8 mouse cellular contexts compared by ENCODE assay signal in the genomic region with DNA sequence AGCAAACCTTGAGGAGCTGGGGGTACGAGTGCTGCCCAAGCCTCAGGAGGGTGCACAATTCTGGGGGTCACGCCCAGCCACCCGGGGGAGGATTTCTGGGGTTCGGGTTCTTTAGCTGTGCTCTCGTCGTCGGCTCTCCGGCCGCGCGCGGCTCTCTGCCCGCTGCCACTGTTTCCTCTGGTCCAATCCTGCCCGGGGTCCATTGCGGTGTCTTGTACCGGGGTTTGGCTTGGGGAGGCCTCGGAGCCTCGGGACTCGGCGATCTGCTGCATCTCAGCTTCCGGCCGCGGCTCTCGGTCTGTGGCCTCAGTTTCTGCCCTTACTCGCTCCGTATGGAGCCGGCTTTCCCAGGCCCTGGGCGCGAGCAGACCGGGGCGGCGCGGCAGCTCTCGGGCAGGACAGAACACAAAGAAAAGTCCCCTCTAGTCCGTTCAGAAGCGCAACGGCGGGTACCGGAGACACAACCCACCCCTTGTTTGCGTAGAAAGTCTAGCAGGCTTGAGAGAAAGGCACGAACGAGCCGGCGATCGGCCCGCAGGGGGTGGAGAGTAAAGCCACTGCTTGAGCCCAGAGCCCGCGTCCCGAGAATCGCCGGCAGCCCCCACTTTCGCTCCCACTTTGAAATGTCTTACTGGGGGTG. TPM values are rescaled to one million over a fixed set of nuclear protein-coding genes. Genes with fewer than 3 reads are reported as not detected.
A peak's percentile ranks its signal among the peaks of the same experiment; 100 is the strongest.
DNase-seq lines count a peak whose midpoint lies in the region; ATAC-seq and TF ChIP-seq lines count a peak whose summit lies in the region.

No protein-coding gene starts in this region.

- no peaks in the 10 kb centered on the region for H3K9me3 ChIP-seq in E14TG2a.4 (ENCODE audit: low read length)
- H3K9me3 ChIP-seq in heart, embryonic 16.5 days (replicated peaks; ENCODE audit: control insufficient read depth, low read length), result no peaks in the 10 kb centered on the region
- H3K9me3 ChIP-seq in limb, embryonic 11.5 days (ENCODE audit: control insufficient read depth, low read length), result no peaks in the 10 kb centered on the region

- H3ac ChIP-seq in myocyte (ENCODE audit: control insufficient read depth, insufficient read length), result peak overlapping the region; percentile 94

- peak overlapping the region; percentile 99 for H3K9ac ChIP-seq in heart, embryonic 16.5 days (ENCODE audit: low read length)
- peak overlapping the region; percentile 98 for H3K9ac ChIP-seq in limb, embryonic 11.5 days (ENCODE audit: low read length)

- H3K79me2 ChIP-seq in myocyte (ENCODE audit: control insufficient read depth, insufficient read depth), result peaks cover 67% of the 10 kb centered on the region

- no peak for TF ChIP-seq CTCF in E14TG2a.4 (conservative IDR thresholded peaks at IDR 0.05; ENCODE audit: low read length)
- TF ChIP-seq CTCF in cortical plate, adult 2 months (IDR thresholded peaks at IDR 0.05; ENCODE audit: extremely low read depth, insufficient read depth, low read length), result no peak

- no peak for TF ChIP-seq POLR2A in cortical plate, adult 2 months (IDR thresholded peaks at IDR 0.05; ENCODE audit: extremely low read depth, insufficient read depth, low read length)
- peak; percentile 19 for TF ChIP-seq POLR2A in myocyte (IDR thresholded peaks at IDR 0.05; ENCODE audit: insufficient read length, low read depth)

- ATAC-seq in heart, embryonic 16.5 days (replicated peaks; ENCODE audit: extremely low read depth, insufficient read depth, low FRiP score), result no peak
- ATAC-seq in limb, embryonic 11.5 days (ENCODE audit: insufficient number of reproducible peaks, low FRiP score, low TSS enrichment, low read depth), result no peak

- peak overlapping the region; percentile 90 for H3K4me2 ChIP-seq in heart, embryonic 16.5 days (ENCODE audit: low read depth, low read length)
- peak overlapping the region; percentile 99 for H3K4me2 ChIP-seq in limb, embryonic 11.5 days (ENCODE audit: low read depth, severe bottlenecking)
- peak overlapping the region; percentile 100 for H3K4me2 ChIP-seq in myocyte (ENCODE audit: low read depth)

- H3K4me1 ChIP-seq in E14TG2a.4 (replicated peaks; ENCODE audit: low read depth, low read length), result peaks cover 55% of the 10 kb centered on the region
- H3K4me1 ChIP-seq in cortical plate, adult 2 months (ENCODE audit: control insufficient read depth, insufficient read depth, low read length), result peaks cover 2% of the 10 kb centered on the region
- peaks cover 23% of the 10 kb centered on the region for H3K4me1 ChIP-seq in heart, embryonic 16.5 days (ENCODE audit: control insufficient read depth, insufficient read depth, low read length)
- H3K4me1 ChIP-seq in limb, embryonic 11.5 days (ENCODE audit: control insufficient read depth, insufficient read depth, low read length), result peaks cover 27% of the 10 kb centered on the region

- H3K27me3 ChIP-seq in E14TG2a.4 (ENCODE audit: insufficient read depth, low read length), result peaks cover 24% of the 10 kb centered on the region
- H3K27me3 ChIP-seq in heart, embryonic 16.5 days (ENCODE audit: control insufficient read depth, insufficient read depth, low read length), result no peaks in the 10 kb centered on the region
- H3K27me3 ChIP-seq in limb, embryonic 11.5 days (ENCODE audit: control insufficient read depth, insufficient read depth, low read length), result no peaks in the 10 kb centered on the region
- H3K27me3 ChIP-seq in myocyte (ENCODE audit: control insufficient read depth, insufficient read depth, insufficient read length), result no peaks in the 10 kb centered on the region

- peak overlapping the region; percentile 92 for H3K4me3 ChIP-seq in E14TG2a.4 (replicated peaks; ENCODE audit: low read length)
- peak overlapping the region; percentile 85 for H3K4me3 ChIP-seq in cortical plate, adult 2 months (ENCODE audit: insufficient read depth, low read length)
- peak overlapping the region; percentile 73 for H3K4me3 ChIP-seq in heart, embryonic 16.5 days (ENCODE audit: low read length)
- peak overlapping the region; percentile 97 for H3K4me3 ChIP-seq in limb, embryonic 11.5 days (ENCODE audit: low read depth, low read length)
- H3K4me3 ChIP-seq in myocyte, result peak overlapping the region; percentile 84

- under 1% methylated on average over 52 of the region's 52 CpGs for WGBS in heart, embryonic 16.5 days
- under 1% methylated on average over 52 of the region's 52 CpGs for WGBS in limb, embryonic 11.5 days

- H3K36me3 ChIP-seq in E14TG2a.4 (ENCODE audit: insufficient read depth, low read length), result peaks cover 11% of the 10 kb centered on the region
- H3K36me3 ChIP-seq in heart, embryonic 16.5 days (ENCODE audit: control insufficient read depth, insufficient read depth), result no peaks in the 10 kb centered on the region
- H3K36me3 ChIP-seq in limb, embryonic 11.5 days (ENCODE audit: control insufficient read depth, insufficient read depth, low read length), result no peaks in the 10 kb centered on the region
- H3K36me3 ChIP-seq in myocyte (ENCODE audit: control insufficient read depth, insufficient read depth), result no peaks in the 10 kb centered on the region

- peak; percentile 65 for DNase-seq in gastrocnemius, postnatal 10 days
- no peak for DNase-seq in gastrocnemius, adult 18-20 months (ENCODE audit: low spot score)
- DNase-seq in limb, embryonic 11.5 days (ENCODE audit: low spot score), result no peak
- peak; percentile 74 for DNase-seq in yolk sac, embryonic 10.5 days (ENCODE audit: low spot score)

- H3K27ac ChIP-seq in cortical plate, adult 2 months (ENCODE audit: insufficient read depth, low read length), result peak overlapping the region; percentile 96
- H3K27ac ChIP-seq in heart, embryonic 16.5 days (ENCODE audit: low read length), result peak overlapping the region; percentile 85
- peak overlapping the region; percentile 95 for H3K27ac ChIP-seq in limb, embryonic 11.5 days (replicated peaks; ENCODE audit: low read depth, low read length)

TF ChIP-seq in myocyte, 11 proteins besides CTCF, POLR2A, EP300 and RAD21:
- TF ChIP-seq USF1 (IDR thresholded peaks at IDR 0.05; ENCODE audit: low read depth) (no peak), E2F4 (IDR thresholded peaks at IDR 0.05; ENCODE audit: insufficient read depth) (no peak), SRF (IDR thresholded peaks at IDR 0.05; ENCODE audit: control insufficient read depth, insufficient read length, low read depth) (no peak), TCF12 (IDR thresholded peaks at IDR 0.05; ENCODE audit: insufficient read depth, poor library complexity, severe bottlenecking) (no peak), MYOD1 (IDR thresholded peaks at IDR 0.05; ENCODE audit: control insufficient read depth in 1 of 3, insufficient read length in 2 of 3, low read depth in 2 of 3) (no peak), MYOG (IDR thresholded peaks at IDR 0.05; ENCODE audit: control insufficient read depth in 1 of 3, insufficient read depth in 1 of 3, insufficient read length in 2 of 3, low read depth in 2 of 3) (no peak)
TF ChIP-seq in myocyte: peak in this region for 0.

RNA-seq across cellular contexts. Expression of a gene that starts 1.5 kb away (rescaled TPM):
- 10 to 100 TPM in 1 of 2 experiments, 1 to 10 TPM in 1; 6.4 to 10.5 TPM for total RNA-seq in gastrocnemius, postnatal 10 days (2021)
- 1 to 10 TPM; 3.4 to 4.6 TPM for total RNA-seq in gastrocnemius, adult 18-20 months (2021)
- polyA plus RNA-seq in cortical plate, adult 2 months (2012; rRNA removed), result 10.1 and 10.2 TPM in 2 replicates
- polyA plus RNA-seq in heart, embryonic 16.5 days (2015; fragmentation: Nextera tagmentation; extraction: Ambion mirVana), result 4.6 and 4.7 TPM in 2 replicates
- polyA plus RNA-seq in limb, embryonic 11.5 days (2014; fragmentation: Nextera tagmentation; extraction: Ambion mirVana), result 24.9 and 27.6 TPM in 2 replicates
- polyA plus RNA-seq in myocyte (2012; fragmentation: generic; extraction: Trizol), result 6.3 TPM

Comparison
In these comparisons a context has a peak if more than half of its experiments do, and no peak if none do; other contexts are left out.
1. DNase-seq: peak in gastrocnemius, postnatal 10 days (single experiment) and yolk sac, embryonic 10.5 days (single experiment); none in gastrocnemius, adult 18-20 months (single experiment) and limb, embryonic 11.5 days (single experiment).
2. Peak in every context shown above with its lines, with median percentiles within 50 percentile points of each other: H3K4me3 ChIP-seq, H3K27ac ChIP-seq and H3K4me2 ChIP-seq.